Mouse (Mus musculus) bone marrow macrophage, adult 2 months (primary cell): ENCODE results near the gene Il17rb.

Experiments used
- CTCF ChIP-seq: IDR thresholded peaks from 2 replicates; pipeline ENCODE4 v1.5.1; 2012; ENCODE audit warnings: low read depth, mild to moderate bottlenecking, low read length, moderate library complexity
- POLR2A ChIP-seq: IDR thresholded peaks from 2 replicates; pipeline ENCODE4 v1.6.1; 2012; ENCODE audit warnings: mild to moderate bottlenecking, low read depth, low read length, borderline replicate concordance

- TF ChIP-seq CTCF (no peak), POLR2A (no peak)
Measured at GRCm38 (mm10) chr14:30017794-30018462, 9.2 kb upstream of the Il17rb start.
